Mouse (Mus musculus): ENCODE measurements around the gene Stat1.

DNA sequence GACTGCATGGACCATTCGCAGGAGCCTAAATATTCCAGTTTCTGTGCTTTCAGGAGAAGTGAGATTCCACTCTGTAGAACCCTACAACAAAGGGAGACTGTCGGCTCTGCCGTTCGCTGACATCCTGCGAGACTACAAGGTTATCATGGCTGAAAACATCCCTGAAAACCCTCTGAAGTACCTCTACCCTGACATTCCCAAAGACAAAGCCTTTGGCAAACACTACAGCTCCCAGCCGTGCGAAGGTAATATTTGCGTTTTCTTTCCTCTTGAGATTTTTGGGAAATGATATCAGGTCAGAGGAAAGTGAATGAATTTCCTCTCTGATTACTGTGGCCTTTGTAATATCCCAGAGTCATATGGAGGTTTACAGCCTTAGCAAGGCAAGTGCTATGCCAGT is 16.4 kb upstream of the Stat1 start:
- no peak for TF ChIP-seq CTCF (IDR thresholded peaks at IDR 0.05; ENCODE audit: low read depth)
- TF ChIP-seq EP300 (IDR thresholded peaks at IDR 0.05; ENCODE audit: low read depth): no peak
